Mouse (Mus musculus): ENCODE measurements at regions not wholly inside any gene's neighbourhood (a gene's known extent, or its start where the extent isn't known, plus 50 kb on each side); places are given as distances from the start of the nearest gene placed in this dataset.

- TF ChIP-seq POLR2A (IDR thresholded peaks at IDR 0.05; ENCODE audit: borderline replicate concordance, extremely low read depth, insufficient read depth, insufficient read length, poor library complexity, severe bottlenecking) (no peak), CTCF (IDR thresholded peaks at IDR 0.05; ENCODE audit: borderline replicate concordance, extremely low read depth, insufficient read depth, insufficient read length) (no peak)
These were observed 85.2 kb downstream of the Setd4 start for GRCm38 (mm10) chr16:93518620-93519019.

All from brain, embryonic 14.5 days (tissue).